Mouse (Mus musculus): ENCODE data around the gene Crtap.

Gene Crtap

GRCm38 (mm10) chr9:114326011-114326748, 64.3 kb downstream of the Crtap start:
- no peak for DNase-seq (ENCODE audit: low read depth, low spot score)
